Mouse (Mus musculus): ENCODE measurements around the gene Lifr.

Lifr gene

DNA sequence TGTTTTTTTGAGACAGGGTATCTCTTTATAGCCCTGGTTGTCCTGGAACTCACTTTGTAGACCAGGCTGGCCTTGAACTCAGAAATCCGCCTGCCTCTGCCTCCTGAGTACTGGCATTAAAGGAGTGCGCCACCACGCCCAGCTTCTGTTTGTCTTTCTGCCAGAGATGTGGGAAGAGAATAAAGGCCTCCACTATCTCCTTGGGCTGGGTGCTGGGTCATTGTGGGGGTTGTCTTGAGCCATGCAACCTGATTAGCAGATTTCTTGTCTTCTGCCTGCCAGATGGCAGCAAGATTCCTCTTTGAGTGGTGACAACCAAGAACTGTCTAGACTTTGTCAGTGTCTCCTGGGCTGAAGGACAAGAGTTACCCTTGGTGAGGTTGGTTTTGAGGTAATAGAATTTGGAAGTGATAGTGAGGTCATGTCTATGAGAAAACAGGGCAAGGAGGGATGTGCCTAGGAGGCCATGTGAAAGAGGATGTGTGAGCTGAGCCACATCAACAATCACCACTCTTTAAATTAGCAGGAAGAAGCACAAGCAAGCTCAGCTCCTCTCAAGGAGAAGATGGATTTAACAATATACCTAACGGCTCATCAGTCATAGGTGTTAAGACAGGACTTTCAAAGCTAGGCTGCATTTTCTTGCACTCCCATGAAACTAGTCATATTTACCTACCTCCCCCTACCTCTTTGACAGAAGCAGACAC, 10.6 kb upstream of the Lifr start:
- in situ Hi-C loops (cut with MboI; ENCODE audit: unreplicated experiment in 2 of 2), result no loop called here

DNA sequence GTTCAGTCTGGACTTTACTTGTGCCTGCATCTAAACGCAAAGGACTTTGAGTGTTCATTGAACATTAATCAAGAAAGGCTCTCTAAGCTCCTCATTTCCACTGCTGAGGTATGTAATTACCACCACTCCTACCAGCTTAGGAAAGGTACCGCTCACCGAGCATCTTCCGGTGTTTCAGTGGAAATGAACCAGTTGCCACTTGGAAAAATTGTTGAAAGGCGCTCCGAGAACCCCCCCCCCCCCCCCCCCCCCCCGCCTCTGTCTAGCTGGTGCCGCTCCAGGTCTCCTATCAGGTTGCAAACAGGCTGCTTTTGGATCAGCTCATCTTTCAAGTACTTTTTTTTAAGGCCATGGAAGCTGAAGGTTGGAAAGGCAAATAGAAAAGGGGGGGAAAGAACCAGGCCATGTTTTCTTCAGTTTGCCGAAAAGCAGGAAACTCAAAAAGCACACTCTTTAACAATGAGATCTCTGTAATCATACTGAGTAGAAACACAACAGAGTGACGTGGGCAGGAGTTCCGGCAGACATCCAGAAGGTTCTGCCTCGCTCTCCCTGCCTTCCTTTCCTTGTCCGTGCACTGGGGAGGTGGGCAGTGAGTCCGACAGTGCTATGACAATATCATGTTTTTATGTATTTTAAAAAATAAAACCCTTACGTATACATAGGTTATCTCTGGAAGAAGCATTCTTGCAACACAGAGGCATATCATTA, 9.3 kb upstream of the Lifr start:
- in situ Hi-C loops (cut with MboI; ENCODE audit: unreplicated experiment in 2 of 2), result no loop called here

DNA sequence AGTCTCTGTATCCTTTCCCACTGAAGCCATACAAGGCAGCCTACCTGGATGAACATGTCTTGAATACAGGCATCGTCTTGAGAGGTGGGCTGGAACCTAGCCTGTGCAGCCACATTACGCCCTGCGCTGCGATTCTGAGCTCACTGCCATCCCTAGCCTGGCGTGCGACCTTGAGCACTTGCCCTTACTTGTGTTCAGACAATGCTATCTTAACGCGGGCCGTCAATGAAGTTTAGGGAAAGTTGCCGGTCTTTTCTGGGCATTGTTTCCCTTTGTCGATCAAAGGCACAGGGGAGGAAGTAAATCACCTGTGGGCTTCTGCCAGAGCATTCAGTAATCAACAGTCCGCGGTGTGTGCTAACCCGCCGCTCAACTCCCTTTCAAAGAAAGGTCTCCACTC, 8.6 kb upstream of the Lifr start:
- in situ Hi-C loops (cut with MboI; ENCODE audit: unreplicated experiment in 2 of 2), result no loop called here

DNA sequence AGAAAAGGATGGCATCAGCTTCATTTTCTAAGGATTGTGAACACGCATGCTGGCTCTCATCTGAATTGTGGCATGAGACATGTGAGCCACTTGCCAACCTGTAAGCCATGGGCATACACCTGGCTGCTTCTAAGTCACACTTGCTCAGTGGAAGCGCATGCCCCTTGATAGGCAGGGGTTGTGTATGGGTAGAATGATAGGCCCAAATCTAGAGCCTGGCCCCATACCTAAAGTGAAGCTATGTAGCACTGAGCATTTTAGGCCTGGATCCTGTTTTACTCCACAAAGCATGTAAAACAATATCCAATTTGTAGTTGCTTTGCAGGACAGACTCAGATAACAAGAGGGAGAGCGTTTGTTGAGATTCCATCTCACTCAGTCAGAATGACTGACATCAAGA, 7.5 kb upstream of the Lifr start:
- in situ Hi-C loops (cut with MboI; ENCODE audit: unreplicated experiment in 2 of 2), result no loop called here

DNA sequence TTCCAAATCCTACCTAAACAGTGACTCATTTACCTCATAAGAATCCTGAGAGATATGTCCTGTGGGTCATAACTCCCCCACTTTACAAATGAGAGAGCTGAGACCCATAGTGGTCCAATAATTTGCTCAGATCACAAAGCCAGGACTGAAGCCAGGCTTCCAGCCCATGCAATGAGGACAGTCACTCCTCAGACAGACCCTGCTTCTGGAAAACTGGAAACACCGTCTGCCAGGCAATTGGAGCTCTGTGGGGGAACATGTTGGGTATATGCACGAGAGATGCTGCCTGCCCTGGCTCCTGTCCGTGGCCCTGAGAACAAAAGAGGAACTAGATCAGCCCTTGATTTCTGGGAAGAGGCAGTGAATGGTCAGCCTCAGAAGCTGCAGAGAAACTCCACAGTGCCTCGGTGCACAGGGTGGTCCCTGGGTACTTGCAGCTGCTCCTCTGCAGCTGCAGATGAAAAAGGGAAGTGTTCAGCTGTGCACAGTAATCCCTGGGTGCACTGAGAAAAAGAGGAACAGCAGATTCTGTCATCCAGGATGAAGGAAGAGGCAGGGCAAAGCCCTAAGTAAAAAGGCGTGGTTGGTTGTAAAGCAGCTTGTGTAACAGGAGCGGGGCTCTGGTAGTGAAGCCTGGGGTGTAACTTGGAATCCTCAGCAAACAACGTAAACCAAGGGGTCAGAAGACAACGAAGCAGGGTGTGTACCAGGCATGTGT, 5.5 kb upstream of the Lifr start:
- in situ Hi-C loops (cut with MboI; ENCODE audit: unreplicated experiment in 2 of 2), result loop anchor here in 1 of 2 experiments (5.0 kb wide), 1 partner anchor 87 kb away; no protein-coding TSS in a partner anchor

DNA sequence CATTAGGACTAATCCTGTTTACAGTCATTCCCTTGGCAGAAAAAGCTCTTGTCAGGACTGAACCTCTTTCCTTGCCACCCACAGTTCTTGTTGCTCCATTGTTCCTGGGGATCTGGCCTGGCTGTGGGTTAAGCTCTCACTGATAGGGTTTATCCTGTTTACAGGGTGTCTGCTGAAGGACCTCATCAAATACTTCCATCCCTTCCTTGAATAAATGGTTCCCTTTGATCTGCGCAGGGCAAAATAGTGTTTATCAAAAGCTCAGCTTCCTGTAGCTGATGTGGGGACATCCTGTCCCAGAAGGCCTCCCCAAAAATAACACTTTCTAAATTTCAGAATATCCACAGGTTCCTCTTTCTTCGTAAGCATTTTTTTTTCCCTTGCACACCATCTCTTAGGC, 1.7 kb upstream of the Lifr start:
- in situ Hi-C loops (cut with MboI; ENCODE audit: unreplicated experiment in 2 of 2), result loop anchor here in 1 of 2 experiments (5.0 kb wide), 1 partner anchor 84 kb away; no protein-coding TSS in a partner anchor

DNA sequence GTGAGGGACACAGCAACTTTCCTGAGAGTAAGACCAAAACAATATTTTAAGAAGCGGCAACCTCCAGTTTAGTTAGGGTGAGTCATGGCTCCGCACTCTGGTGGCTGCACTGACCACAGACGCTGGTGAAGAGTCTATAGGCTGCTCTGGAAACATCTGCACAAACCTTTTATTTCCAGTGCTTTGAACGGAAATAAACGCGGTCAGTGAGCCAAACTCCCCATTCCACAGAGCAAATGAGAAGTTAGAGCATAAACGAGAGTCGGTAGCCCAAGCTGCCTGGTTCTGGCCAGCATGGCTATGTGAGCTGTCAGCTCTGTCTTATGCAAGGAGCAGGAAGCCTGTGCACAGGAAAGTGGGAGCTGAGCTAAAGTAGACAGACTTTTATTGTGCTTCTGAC, 1.9 kb downstream of the Lifr start:
- in situ Hi-C loops (cut with MboI; ENCODE audit: unreplicated experiment in 2 of 2), result no loop called here

DNA sequence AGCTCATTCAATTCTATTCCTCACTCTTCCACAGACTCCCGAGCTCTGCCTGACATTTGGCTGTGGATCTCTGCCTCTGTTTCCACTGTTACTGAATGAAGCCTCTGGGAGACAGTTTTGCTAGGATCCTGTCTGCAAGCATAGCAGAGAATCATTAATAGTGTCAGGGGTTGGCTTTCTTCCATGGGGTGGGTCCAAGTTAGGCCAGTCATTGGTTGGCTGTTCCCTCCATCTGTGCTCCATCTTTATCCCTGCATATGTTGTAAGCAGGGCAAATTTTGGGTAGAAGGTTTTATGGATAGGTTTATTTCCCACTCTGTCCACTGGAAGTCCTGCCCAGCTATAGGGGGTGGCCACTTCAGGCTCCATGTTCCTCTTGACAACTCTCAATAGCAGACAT, 9.0 kb downstream of the Lifr start:
- in situ Hi-C loops (cut with MboI; ENCODE audit: unreplicated experiment in 2 of 2), result no loop called here

DNA sequence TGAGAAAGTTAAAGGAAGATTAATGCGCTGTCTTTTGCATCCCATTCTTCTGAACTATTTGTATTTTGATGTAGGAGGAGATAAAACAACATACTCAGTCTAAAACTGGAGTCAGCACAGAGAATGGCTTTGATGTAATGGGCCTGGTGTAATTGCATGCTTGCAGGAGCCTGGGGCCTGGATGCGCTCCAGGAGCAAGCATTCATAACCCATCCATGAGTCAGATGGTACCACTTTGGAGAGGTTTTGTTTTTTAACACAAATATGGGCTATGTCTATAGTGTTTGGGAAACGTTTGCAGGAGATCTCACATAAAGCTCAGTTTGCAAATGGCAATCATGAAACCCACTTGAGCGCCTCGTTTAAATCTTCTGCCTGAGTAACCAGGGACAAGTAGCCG, 9.8 kb downstream of the Lifr start:
- in situ Hi-C loops (cut with MboI; ENCODE audit: unreplicated experiment in 2 of 2), result no loop called here

DNA sequence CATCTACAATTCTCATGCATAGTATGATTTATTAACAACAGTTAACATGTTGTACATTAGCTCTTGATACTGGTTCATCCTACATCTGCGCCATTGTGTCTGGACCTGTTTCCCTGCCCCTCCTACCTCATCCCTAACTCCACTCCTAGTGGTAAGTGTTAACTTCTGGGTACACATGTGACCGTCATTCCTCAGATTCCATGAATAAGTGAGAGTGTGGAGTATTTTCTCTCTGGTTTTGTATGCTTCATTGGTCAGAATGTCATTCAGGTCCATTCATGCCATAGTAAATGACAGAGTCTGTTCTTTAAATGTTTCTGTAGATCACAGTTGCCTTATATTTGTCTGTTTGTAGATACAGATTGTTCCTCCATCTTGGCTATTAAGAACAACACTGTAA, 12.6 kb downstream of the Lifr start:
- in situ Hi-C loops (cut with MboI; ENCODE audit: unreplicated experiment in 2 of 2), result no loop called here

DNA sequence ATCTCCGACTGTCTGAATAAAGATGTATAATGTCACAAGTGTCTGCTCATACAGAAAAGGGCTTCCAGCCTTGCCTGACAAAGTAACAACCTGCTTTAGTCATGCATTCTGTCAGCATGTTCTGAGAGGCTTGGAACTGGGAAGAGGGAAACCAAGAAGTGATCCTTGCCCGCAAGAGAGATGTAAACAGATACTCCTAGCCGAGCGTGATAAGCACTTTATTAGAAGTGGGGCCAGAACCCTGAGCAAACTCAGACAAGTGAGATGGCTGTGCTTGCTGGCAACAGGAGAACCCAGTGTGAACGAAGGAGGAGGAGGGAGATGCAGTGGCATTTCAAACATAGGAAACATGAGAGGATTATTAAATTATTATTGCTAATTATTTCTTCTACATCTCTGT, 14.8 kb downstream of the Lifr start:
- in situ Hi-C loops (cut with MboI; ENCODE audit: unreplicated experiment in 2 of 2), result no loop called here

DNA sequence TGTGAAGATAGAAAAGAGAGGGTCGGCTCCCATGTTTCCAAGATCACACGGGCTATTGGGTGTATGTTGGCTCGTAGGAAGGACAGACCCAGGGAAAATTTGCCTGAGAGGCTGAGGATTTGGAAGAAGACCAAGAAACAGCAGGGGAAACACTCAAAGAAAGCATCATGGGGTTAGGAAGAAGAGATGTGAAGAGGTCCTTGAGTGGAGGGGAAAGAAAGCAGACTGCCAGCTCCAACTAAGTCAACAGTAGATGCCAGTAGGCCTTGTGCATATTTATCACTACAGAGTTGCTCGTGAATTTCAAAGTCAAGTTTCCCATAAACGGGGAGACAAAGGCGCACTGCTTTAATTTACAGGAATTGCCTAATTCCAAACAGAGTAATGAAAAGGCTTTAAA, 17.7 kb downstream of the Lifr start:
- in situ Hi-C loops (cut with MboI; ENCODE audit: unreplicated experiment in 2 of 2), result no loop called here

DNA sequence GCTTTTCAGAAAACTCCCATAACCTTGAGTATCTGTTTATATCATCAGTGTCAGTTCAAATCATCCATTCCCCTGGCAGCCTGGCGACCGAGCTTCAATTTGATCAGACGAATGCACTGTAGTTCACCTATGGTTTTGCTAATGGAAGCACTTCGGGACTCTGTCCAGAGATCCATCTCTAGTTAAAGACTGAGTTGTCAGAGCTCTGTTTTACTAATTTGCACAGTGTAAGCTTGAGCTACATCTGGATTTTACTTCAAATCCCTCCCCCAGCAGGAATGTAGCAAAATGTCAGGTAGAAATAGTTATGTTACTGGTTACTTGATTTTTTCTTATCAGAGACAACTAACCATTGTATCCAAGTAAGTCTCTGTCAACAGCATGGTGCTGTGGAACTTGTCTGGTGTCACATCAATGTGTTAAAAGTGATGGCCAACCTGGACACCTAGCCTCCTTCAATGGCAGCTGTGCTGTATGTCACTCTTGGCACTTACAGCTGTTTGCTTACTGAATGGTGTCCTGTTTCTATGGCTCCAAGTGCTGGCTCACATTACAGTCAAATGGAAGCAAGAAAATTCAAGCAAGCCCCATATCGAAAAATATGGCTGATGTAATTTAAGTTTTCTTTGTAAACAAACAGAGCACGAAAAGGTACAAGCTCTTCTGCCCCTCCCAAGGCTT, 22.0 kb downstream of the Lifr start:
- in situ Hi-C loops (cut with MboI; ENCODE audit: unreplicated experiment in 2 of 2), result no loop called here

DNA sequence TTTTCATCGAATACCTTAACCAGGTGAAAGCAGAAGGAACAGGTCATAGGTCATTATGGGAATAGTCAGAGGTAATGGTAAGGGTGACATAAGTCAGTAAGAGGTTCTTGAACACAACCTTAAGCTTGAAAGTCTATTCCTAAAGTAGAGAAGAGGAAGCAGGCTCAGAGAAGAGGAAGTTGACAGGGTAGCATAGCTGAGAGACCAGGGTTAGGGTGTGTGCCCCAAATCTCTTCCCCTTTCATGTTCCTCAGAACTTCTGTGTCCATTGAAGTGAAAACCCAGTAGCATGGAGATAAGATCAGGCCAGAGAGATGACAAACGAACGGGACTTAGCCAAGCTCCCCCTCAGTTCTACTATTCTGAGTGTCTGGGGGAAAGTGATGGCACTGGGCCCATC, 23.5 kb downstream of the Lifr start:
- in situ Hi-C loops (cut with MboI; ENCODE audit: unreplicated experiment in 2 of 2), result no loop called here

DNA sequence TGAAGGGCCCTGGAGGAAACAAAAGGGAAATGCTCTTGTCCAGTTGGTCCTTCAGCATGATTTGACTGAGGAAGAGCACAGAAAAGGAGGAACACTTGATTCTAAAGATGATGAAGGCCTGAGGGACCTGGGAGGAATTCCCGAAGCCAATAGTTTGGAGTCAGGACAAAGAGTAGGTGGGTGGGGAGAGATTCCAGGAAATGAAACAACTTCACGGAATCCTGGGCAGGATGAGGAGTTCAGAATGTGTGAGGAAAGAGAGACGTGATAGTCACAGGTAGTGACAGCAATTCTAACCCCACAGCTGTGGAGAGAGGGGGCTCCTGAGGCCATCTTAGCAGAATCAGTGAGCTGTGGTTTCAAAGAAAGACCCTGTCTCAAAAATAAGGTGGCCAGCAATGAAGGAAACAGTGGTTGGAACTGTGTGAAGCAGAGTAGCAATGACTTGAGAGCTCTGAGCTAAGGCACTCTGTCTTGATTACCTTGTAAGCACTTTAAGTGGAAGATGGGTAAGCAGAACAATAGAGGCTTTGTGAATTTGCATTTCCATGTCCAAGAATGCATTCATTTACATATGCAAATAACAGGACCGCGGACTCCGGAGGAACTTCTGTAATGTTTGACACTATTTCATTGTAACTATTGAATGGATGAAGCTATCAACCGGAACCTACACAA, 25.1 kb downstream of the Lifr start:
- in situ Hi-C loops (cut with MboI; ENCODE audit: unreplicated experiment in 2 of 2), result no loop called here

DNA sequence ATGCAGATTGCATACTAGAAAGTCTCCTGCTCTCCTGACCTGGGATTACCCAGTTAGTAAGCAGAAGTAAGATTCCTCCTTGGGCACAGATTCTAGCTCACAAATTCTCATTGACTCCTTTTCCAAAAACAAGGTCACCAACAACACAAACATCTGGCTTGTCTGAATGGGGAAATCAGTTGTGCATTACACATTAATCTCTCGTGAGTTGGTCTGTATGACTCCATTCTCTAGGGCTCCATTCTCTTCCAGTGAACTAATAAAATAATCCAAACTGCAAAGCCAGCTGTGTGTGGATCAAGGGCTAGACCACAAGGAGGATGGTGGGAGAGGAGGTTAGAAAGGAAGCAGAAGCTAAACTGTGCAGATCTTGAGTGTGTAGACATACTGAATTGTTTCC, 25.8 kb downstream of the Lifr start:
- in situ Hi-C loops (cut with MboI; ENCODE audit: unreplicated experiment in 2 of 2), result no loop called here

DNA sequence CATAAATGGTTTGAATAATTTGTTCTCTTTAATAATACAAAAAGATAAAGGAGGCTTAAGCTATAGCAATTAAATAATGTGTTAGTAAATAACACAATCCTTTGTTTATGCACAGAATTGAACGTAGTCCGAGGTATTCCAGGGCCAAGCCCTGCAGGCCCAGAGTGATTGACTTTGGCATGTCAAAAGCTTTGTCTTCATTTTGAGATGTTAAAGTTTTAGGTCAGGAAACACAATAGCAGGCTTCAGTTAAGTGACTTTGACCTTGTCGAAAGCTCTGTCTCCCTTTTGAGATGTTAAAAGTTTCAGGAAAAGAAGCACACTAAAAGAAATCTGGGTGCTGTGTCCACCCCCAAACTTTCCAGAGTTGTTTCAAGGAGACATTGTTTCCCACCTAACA, 26.3 kb downstream of the Lifr start:
- in situ Hi-C loops (cut with MboI; ENCODE audit: unreplicated experiment in 2 of 2), result no loop called here

DNA sequence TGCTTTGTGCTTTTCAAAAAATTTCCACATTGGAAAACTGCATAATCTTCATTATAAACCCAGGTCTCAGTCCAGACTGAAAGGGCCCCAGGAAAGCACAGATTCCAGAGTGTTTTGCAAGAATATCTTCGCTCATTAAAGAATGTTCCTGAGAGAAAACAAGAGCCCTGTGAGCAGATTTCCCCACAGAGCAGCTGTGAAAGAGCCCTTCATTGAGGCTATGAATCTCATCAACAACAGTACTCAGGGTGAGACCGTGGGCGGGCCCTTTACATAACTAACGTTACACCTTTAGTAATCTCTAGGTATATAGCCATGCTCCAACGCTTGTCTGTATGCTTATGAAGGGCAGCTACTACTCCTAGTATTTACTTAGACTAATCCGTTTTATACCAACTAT, 27.5 kb downstream of the Lifr start:
- in situ Hi-C loops (cut with MboI; ENCODE audit: unreplicated experiment in 2 of 2), result no loop called here

DNA sequence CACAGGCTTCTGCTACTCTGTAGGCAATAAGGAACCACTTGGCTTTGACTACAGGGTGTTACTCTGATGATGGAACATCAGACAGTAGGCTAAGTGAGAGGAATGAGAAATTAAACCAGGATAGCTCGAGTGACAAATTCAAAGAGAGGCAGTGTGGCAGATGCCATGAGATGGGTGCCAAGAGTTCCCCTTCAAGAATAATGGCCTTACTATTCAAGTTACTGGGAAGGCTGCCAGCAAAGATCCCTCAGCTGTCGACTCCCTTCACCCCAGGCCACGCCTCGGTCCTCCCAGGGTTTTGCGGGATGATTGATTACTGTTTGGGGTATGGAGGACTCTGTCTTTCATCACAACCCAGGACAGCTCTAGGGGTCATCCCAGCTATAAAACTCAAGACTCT, 28.4 kb downstream of the Lifr start:
- in situ Hi-C loops (cut with MboI; ENCODE audit: unreplicated experiment in 2 of 2), result no loop called here

DNA sequence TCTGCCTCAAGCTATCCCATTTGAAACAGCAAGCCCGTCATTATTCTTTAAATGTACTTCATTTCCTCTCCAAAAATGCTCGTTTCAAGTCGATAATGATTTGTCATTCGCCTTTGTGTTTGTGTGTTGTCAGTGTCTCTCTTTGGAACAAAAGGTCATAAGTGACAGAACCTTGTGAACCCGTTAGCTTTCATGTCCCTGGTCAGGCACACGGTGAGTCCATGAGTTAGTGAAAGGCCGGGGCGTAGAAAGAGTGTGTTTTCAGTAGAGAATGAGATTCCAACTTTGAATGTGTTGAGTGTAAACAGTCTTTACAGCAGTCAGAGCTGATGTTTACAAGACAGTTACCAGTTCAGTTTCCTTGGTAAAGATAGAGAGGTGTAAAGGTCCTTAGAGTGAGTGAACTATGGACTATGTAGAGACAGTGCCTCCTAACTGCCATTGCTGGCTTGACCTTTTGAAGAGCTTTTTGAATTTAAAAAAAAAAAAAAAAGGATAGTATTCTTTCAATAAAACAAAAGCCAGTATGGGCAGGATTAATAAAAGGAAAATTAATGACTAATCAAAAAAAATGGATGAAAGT, 29.6 kb downstream of the Lifr start:
- in situ Hi-C loops (cut with MboI; ENCODE audit: unreplicated experiment in 2 of 2), result no loop called here
